Mouse (Mus musculus) left cerebral cortex, adult 6 months (tissue): Measurements from ENCODE around the gene 3110009E18Rik. TPM values are rescaled to one million over a fixed set of nuclear protein-coding genes. Genes with fewer than 3 reads are reported as not detected.

Experiments
- long read RNA-seq, 2 experiments: library from polyadenylated mRNA; unstranded; transcript quantifications; one replicate each; pipeline ENCODE4 v2.0.0; 2019 to 2020
- polyA plus RNA-seq: library from polyadenylated mRNA; unstranded; fragments of <200 nt; fragmentation: Nextera tagmentation; gene quantifications from 2 replicates; pipeline ENCODE4 v1.2.3, GENCODE M21; 2021

3110009E18Rik gene
- polyA plus RNA-seq: 11.2 and 13.7 TPM in 2 replicates
- long read RNA-seq, experiment 1, partial matches to known transcripts: 0 of 3 reads
- long read RNA-seq, experiment 1, other reads (novel, unspliced or antisense): 1 of 3 reads
- long read RNA-seq, experiment 2, transcript 3110009E18Rik-202 (5 exons, 401 nt): major isoform, 5 of 7 reads
- long read RNA-seq, experiment 2, partial matches to known transcripts: 0 of 7 reads
- long read RNA-seq, experiment 2, other reads (novel, unspliced or antisense): 1 of 7 reads

GRCm38 (mm10) chr1:120120969-120121811 is at the start of gene 3110009E18Rik, which contains the start of gene Dbi:
3110009E18Rik (plus strand) TSS chr1:120121187.
Dbi (minus strand) TSS chr1:120121078.

GRCm38 (mm10) chr1:120073519-120074306 is 47.3 kb upstream of the 3110009E18Rik start, which contains the start of gene Tmem37:
Tmem37 (minus strand) TSS chr1:120074074.

Other genes with a start within 250 kb of the 3110009E18Rik start
- 4.0 and 4.8 TPM in 2 replicates for gene Tmem177, start 208.0 kb upstream of the 3110009E18Rik start, polyA plus RNA-seq
- 0.23 and 0.66 TPM in 2 replicates for gene Cfap221, start 124.0 kb upstream of the 3110009E18Rik start, polyA plus RNA-seq
- 0.21 TPM in 2 replicates for gene Sctr, start 114.3 kb upstream of the 3110009E18Rik start, polyA plus RNA-seq
- gene Tmem37, start 47.1 kb upstream of the 3110009E18Rik start, polyA plus RNA-seq: 3.3 and 3.9 TPM in 2 replicates
- 1,513 and 1,709 TPM in 2 replicates for gene Dbi, start 109 bp upstream of the 3110009E18Rik start, polyA plus RNA-seq
- gene Steap3, start 151.5 kb downstream of the 3110009E18Rik start, polyA plus RNA-seq: 4.7 and 5.5 TPM in 2 replicates
- 2.1 and 3.5 TPM in 2 replicates for gene C1ql2, start 219.4 kb downstream of the 3110009E18Rik start, polyA plus RNA-seq